Mouse (Mus musculus) hindbrain, embryonic 12.5 days (tissue): ENCODE results near the gene Scgb2b19. TPM values are rescaled to one million over a fixed set of nuclear protein-coding genes. Genes with fewer than 3 reads are reported as not detected.
"Not testable (repeated sequence)": the region's sequence is repeated elsewhere in the genome, so short reads cannot be mapped to it uniquely, and the experiment has no call there.

Source experiments
- ATAC-seq: fragments of 200-750 bp; cut with Nextera tagmentation; 2 replicates; pipeline ENCODE4 v1.8.0; 2017; ENCODE audit warnings: moderate TSS enrichment; ENCODE audit not compliant: low FRiP score
- H3K27ac ChIP-seq: fragments of 300-500 bp; sonication (generic); 2 replicates; pipeline ENCODE4 v1.5.1; 2016; ENCODE audit warnings: mild to moderate bottlenecking
- H3K27me3 ChIP-seq: fragments of 300-500 bp; sonication (generic); 2 replicates; pipeline ENCODE4 v1.6.1; 2016; ENCODE audit warnings: mild to moderate bottlenecking
- H3K36me3 ChIP-seq: fragments of 300-500 bp; sonication (generic); 2 replicates; pipeline ENCODE4 v1.6.1; 2016; ENCODE audit warnings: mild to moderate bottlenecking
- H3K4me1 ChIP-seq: fragments of 300-500 bp; sonication (generic); 2 replicates; pipeline ENCODE4 v1.6.1; 2016
- H3K4me2 ChIP-seq: fragments of 300-500 bp; sonication (generic); replicated peaks from 2 replicates; pipeline ENCODE4 v1.6.1; 2016; ENCODE audit warnings: mild to moderate bottlenecking
- H3K4me3 ChIP-seq: fragments of 300-500 bp; sonication (generic); 2 replicates; pipeline ENCODE4 v1.5.1; 2016; ENCODE audit warnings: mild to moderate bottlenecking
- H3K9ac ChIP-seq: fragments of 300-500 bp; sonication (generic); 2 replicates; pipeline ENCODE4 v1.6.1; 2016; ENCODE audit warnings: mild to moderate bottlenecking, moderate library complexity
- H3K9me3 ChIP-seq: fragments of 300-500 bp; sonication (generic); replicated peaks from 2 replicates; pipeline ENCODE4 v1.6.1; 2016; ENCODE audit warnings: mild to moderate bottlenecking
- WGBS: fragments of 180-500 bp; shearing (Covaris S2); methylation state at CpG from one replicate; pipeline ENCODE4 v1.1.7; 2016; 5-methylcytosine and 5-hydroxymethylcytosine counted together
- polyA plus RNA-seq: library from polyadenylated mRNA; unstranded; fragments of >200 nt; fragmentation: Nextera tagmentation; extraction: Ambion mirVana; gene quantifications from 2 replicates; pipeline ENCODE4 v1.2.1, GENCODE M21; 2016

Gene Scgb2b19
- polyA plus RNA-seq = not detected in 2 replicates

- ATAC-seq, H3K9me3 ChIP-seq, H3K4me2 ChIP-seq, H3K36me3 ChIP-seq, H3K4me3 ChIP-seq, H3K4me1 ChIP-seq, H3K27ac ChIP-seq, H3K27me3 ChIP-seq, H3K9ac ChIP-seq: not testable (repeated sequence)
Measured at GRCm38 (mm10) chr7:33280238-33280637, at the start of gene Scgb2b19. Gene Scgb2b19 (minus strand): TSS chr7:33280338.

- not testable (repeated sequence) for H3K27ac ChIP-seq, H3K9me3 ChIP-seq, ATAC-seq, H3K36me3 ChIP-seq, H3K4me1 ChIP-seq, H3K27me3 ChIP-seq, H3K4me2 ChIP-seq, H3K9ac ChIP-seq, H3K4me3 ChIP-seq
- WGBS = 89% methylated on average over 2 of the region's 3 CpGs
Measured at GRCm38 (mm10) chr7:33286991-33287390, 6.9 kb upstream of the Scgb2b19 start, which contains the start of gene Scgb1b19. Gene Scgb1b19 (plus strand): TSS chr7:33287291.

Other genes starting within 250 kb of the Scgb2b19 start
- gene Scgb2b17, start 223.8 kb downstream of the Scgb2b19 start, polyA plus RNA-seq = not detected in 2 replicates
- gene Scgb1b17, start 216.9 kb downstream of the Scgb2b19 start, polyA plus RNA-seq = not detected in 2 replicates
- not detected in 2 replicates for gene Scgb2b18, start 106.5 kb downstream of the Scgb2b19 start, polyA plus RNA-seq
- gene Scgb1b18, start 94.8 kb downstream of the Scgb2b19 start, polyA plus RNA-seq = not detected in 2 replicates
- gene Scgb1b19, start 7.0 kb upstream of the Scgb2b19 start, polyA plus RNA-seq = not detected in 2 replicates
- gene Scgb2b20, start 86.0 kb upstream of the Scgb2b19 start, polyA plus RNA-seq = not detected in 2 replicates
- gene Scgb1b20, start 92.9 kb upstream of the Scgb2b19 start, polyA plus RNA-seq = not detected in 2 replicates
- not detected in 2 replicates for gene Scgb2b21, start 240.1 kb upstream of the Scgb2b19 start, polyA plus RNA-seq